Mouse (Mus musculus): ENCODE data around the gene Runx1.

The Runx1 gene

GRCm38 (mm10) chr16:92581767-92582166 is 244.2 kb downstream of the Runx1 start:
- in situ Hi-C loops (cut with MboI, MseI) = no loop called here

- in situ Hi-C loops (cut with MboI, MseI) = no loop called here
Observed at GRCm38 (mm10) chr16:92580981-92581380, 245.0 kb downstream of the Runx1 start.

- in situ Hi-C loops (cut with MboI, MseI) = no loop called here
Observed at GRCm38 (mm10) chr16:92578915-92579653, 246.9 kb downstream of the Runx1 start.

GRCm38 (mm10) chr16:92577381-92577780 is 248.6 kb downstream of the Runx1 start:
- in situ Hi-C loops (cut with MboI, MseI) = no loop called here

- in situ Hi-C loops (cut with MboI, MseI) = no loop called here
Observed at GRCm38 (mm10) chr16:92575792-92576191, 250.2 kb downstream of the Runx1 start.

GRCm38 (mm10) chr16:92573193-92573592 is 252.8 kb downstream of the Runx1 start:
- in situ Hi-C loops (cut with MboI, MseI) = no loop called here

- in situ Hi-C loops (cut with MboI, MseI) = no loop called here
Observed at GRCm38 (mm10) chr16:92571246-92571645, 254.7 kb downstream of the Runx1 start.

- in situ Hi-C loops (cut with MboI, MseI) = no loop called here
Observed at GRCm38 (mm10) chr16:92566146-92566545, 259.8 kb downstream of the Runx1 start.

GRCm38 (mm10) chr16:92565708-92566107 is 260.2 kb downstream of the Runx1 start:
- in situ Hi-C loops (cut with MboI, MseI) = no loop called here

GRCm38 (mm10) chr16:92565291-92565690 is 260.7 kb downstream of the Runx1 start:
- in situ Hi-C loops (cut with MboI, MseI) = no loop called here

GRCm38 (mm10) chr16:92555051-92555450 is 270.9 kb downstream of the Runx1 start:
- in situ Hi-C loops (cut with MboI, MseI) = loop anchor here (5.0 kb wide), 1 partner anchor 737 kb away; no protein-coding TSS in a partner anchor

- in situ Hi-C loops (cut with MboI, MseI) = no loop called here
Observed at GRCm38 (mm10) chr16:92552858-92553257, 273.1 kb downstream of the Runx1 start.

GRCm38 (mm10) chr16:92552106-92552382 is 273.9 kb downstream of the Runx1 start:
- in situ Hi-C loops (cut with MboI, MseI) = no loop called here

All from T-helper 2 cell (primary cell).